Mouse (Mus musculus) megakaryocyte, embryonic 14.5 days (primary cell): ENCODE data around the gene Lin9. TPM values are rescaled to one million over a fixed set of nuclear protein-coding genes. Genes with fewer than 3 reads are reported as not detected.

Experiments
- H3K27me3 ChIP-seq: replicated peaks from 2 replicates; pipeline ENCODE3; 2012; ENCODE audit warnings: inconsistent platforms
- H3K36me3 ChIP-seq: replicated peaks from 2 replicates; pipeline ENCODE3; 2012; ENCODE audit warnings: low read length, inconsistent platforms, mixed read lengths
- H3K4me1 ChIP-seq: 2 replicates; pipeline ENCODE4 v1.6.1; 2012; ENCODE audit warnings: inconsistent platforms
- H3K4me3 ChIP-seq: replicated peaks from 2 replicates; pipeline ENCODE3; 2012; ENCODE audit warnings: moderate library complexity, mild to moderate bottlenecking, inconsistent platforms
- H3K9me3 ChIP-seq: 2 replicates; pipeline ENCODE4 v1.6.1; 2012; ENCODE audit warnings: inconsistent platforms
- FLI1 ChIP-seq: IDR thresholded peaks from 2 replicates; pipeline ENCODE4 v1.6.1; 2012; ENCODE audit warnings: low read length, inconsistent platforms, mixed read lengths
- GATA1 ChIP-seq: IDR thresholded peaks from 3 replicates; pipeline ENCODE4 v1.6.1; 2012; ENCODE audit warnings: mixed read lengths, low read length, inconsistent platforms, borderline replicate concordance
- polyA plus RNA-seq: library from polyadenylated mRNA; stranded (reverse); fragments of >175 nt; gene quantifications from 2 replicates; pipeline ENCODE4 v1.2.3, GENCODE M21; 2012; ENCODE audit warnings: low replicate concordance; ENCODE audit not compliant: insufficient read depth

Lin9 gene
- polyA plus RNA-seq, 1 experiment, result 0.49 TPM

DNA sequence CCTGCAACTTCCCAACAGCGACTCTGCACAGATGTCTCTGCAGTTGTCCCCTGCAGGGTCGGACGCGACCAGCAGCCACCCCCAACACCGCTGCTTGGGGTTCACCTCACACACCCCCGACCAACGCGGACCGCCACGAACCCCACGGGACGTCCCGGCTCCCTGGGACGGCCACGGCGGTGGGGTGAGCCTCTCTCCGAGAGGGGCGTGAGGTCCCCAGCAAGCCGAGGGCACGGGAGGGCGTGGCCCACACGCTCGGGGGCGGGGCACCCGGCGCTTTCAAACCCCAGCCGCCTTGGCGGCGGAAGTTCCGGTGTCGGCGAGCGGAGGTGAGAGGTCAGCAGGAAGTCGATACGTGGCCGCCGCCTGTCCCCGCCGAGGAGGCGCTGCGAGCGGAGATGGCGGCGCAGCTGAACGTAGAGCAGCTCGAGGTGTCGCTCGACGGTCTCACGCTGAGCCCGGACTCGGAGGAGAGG, 84.8 kb downstream of the Lin9 start, which contains the start of gene Acbd3:
Acbd3 (plus strand) TSS at position 340 of the 476 bp plus-strand sequence.
- peak within 1 kb of the TSS; percentile 96 for H3K4me3 ChIP-seq
- no peaks in the 10 kb centered on the region for H3K27me3 ChIP-seq
- no peaks in the 10 kb centered on the region for H3K9me3 ChIP-seq
- H3K36me3 ChIP-seq, result no peaks in the 10 kb centered on the region
- H3K4me1 ChIP-seq, result peaks cover 67% of the 10 kb centered on the region
- peak; percentile 34; the same call in 1 of the 2 replicates for TF ChIP-seq FLI1
- no peak for TF ChIP-seq GATA1

DNA sequence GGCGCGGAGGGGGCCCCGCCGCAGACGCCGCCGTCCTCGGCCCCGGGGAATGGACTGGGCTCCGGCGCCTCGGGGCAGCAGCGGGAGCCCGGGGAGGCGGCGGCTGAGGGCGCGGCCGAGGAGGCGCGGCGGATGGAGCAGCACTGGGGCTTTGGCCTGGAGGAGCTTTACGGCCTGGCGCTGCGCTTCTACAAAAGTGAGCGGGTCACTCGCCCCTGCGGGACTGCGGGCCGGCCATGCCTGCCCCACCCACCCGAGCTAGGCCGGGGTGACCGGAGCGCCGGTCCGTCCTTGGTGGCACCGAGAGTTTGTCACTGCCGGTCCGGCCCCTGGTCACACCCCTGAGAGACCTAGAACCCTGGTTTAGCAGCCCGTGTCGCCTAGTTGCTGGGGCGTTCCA, 85.2 kb downstream of the Lin9 start:
- Histone ChIP-seq H3K27me3 (no peaks in the 10 kb centered on the region), H3K36me3 (no peaks in the 10 kb centered on the region), H3K4me3 (peak overlapping the region; percentile 96), H3K4me1 (peaks cover 72% of the 10 kb centered on the region), H3K9me3 (no peaks in the 10 kb centered on the region)
- TF ChIP-seq FLI1 (no peak), GATA1 (no peak)

DNA sequence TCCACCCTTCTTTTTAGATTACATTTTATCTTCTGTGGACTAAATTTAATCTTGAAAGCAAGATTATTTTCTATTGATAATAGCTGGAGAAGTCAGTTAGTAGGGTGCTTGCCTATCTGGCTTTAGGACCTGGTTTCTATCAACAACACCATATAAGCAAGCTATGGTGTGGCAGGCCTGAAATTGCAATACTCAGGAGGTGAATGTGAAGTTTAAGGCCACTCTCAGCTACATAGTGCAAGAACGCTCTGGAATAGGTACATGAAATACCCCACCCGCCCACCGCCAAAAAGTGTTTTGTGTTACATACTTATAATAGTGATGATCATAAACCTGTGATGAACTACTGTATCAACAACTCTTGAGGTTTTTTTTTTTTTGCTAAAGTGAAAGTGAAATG, 88.3 kb downstream of the Lin9 start:
- no peak overlapping the region for H3K4me3 ChIP-seq
- peaks cover 56% of the 10 kb centered on the region for H3K4me1 ChIP-seq
- TF ChIP-seq FLI1 (no peak), GATA1 (no peak)

More for the DNA sequence above, 88.3 kb downstream of the Lin9 start:
- H3K9me3 ChIP-seq, result no peaks in the 10 kb centered on the region
- peaks cover 12% of the 10 kb centered on the region for H3K36me3 ChIP-seq
- no peaks in the 10 kb centered on the region for H3K27me3 ChIP-seq

Other genes starting within 250 kb of the Lin9 start
- gene Stum, start 157.6 kb upstream of the Lin9 start, polyA plus RNA-seq, result not detected in 2 replicates
- gene Parp1, start 72.2 kb upstream of the Lin9 start, polyA plus RNA-seq, result 10.7 and 59.2 TPM in 2 replicates
- gene Mixl1, start 55.9 kb downstream of the Lin9 start, polyA plus RNA-seq, result not detected in 2 replicates
- gene Acbd3, start 84.9 kb downstream of the Lin9 start, polyA plus RNA-seq, result 1.4 and 3.6 TPM in 2 replicates
- gene H3f3a, start 172.8 kb downstream of the Lin9 start, polyA plus RNA-seq, result 752 and 2,061 TPM in 2 replicates
- gene Sde2, start 210.0 kb downstream of the Lin9 start, polyA plus RNA-seq, result 8.2 and 18.2 TPM in 2 replicates